Mouse (Mus musculus) induced T-regulatory cell, adult 2 months (primary cell): ENCODE data around the gene Olfr706.
"Not testable (repeated sequence)": the region's sequence is repeated elsewhere in the genome, so short reads cannot be mapped to it uniquely, and the experiment has no call there.

ENCODE experiments used
- DNase-seq: peaks from one replicate; pipeline ENCODE4 v3.0.0-alpha.2; 2012; ENCODE audit warnings: low read depth

Olfr706 gene

GRCm38 (mm10) chr7:106888062-106888461 lies at the start of gene Olfr706:
Gene Olfr706 (minus strand): TSS chr7:106888162.
- no peak for DNase-seq

- DNase-seq: no peak
These were observed 44.2 kb upstream of the Olfr706 start, which contains the start of gene Olfr709-ps1 for GRCm38 (mm10) chr7:106932119-106932518. Gene Olfr709-ps1 (minus strand): TSS chr7:106932219.

GRCm38 (mm10) chr7:106920961-106921360 lies 33.0 kb upstream of the Olfr706 start:
- DNase-seq: not testable (repeated sequence)

GRCm38 (mm10) chr7:106907676-106908075 lies 19.7 kb upstream of the Olfr706 start, which contains the start of gene Olfr1532-ps1:
Gene Olfr1532-ps1 (plus strand): TSS chr7:106908001.
- no peak for DNase-seq

GRCm38 (mm10) chr7:106901141-106901540 lies 13.2 kb upstream of the Olfr706 start, which contains the start of gene Olfr707:
Gene Olfr707 (minus strand): TSS chr7:106901241.
- DNase-seq: not testable (repeated sequence)

GRCm38 (mm10) chr7:106876791-106877190 lies 11.2 kb downstream of the Olfr706 start, which contains the start of gene Olfr705:
Gene Olfr705 (minus strand): TSS chr7:106876891.
- DNase-seq: no peak

- no peak for DNase-seq
These were observed 25.1 kb downstream of the Olfr706 start, which contains the start of gene Olfr704 for GRCm38 (mm10) chr7:106862885-106863284. Gene Olfr704 (plus strand): TSS chr7:106863185.

- DNase-seq: no peak
These were observed 44.9 kb downstream of the Olfr706 start, which contains the start of gene Olfr703 for GRCm38 (mm10) chr7:106843060-106843459. Gene Olfr703 (plus strand): TSS chr7:106843360.

- DNase-seq: no peak
These were observed 54.2 kb downstream of the Olfr706 start, which contains the start of gene Olfr702 for GRCm38 (mm10) chr7:106833793-106834192. Gene Olfr702 (minus strand): TSS chr7:106833893.
